Mouse (Mus musculus) forebrain, embryonic 14.5 days (tissue): ENCODE data around the gene Tctex1d2. TPM values are rescaled to one million over a fixed set of nuclear protein-coding genes. Genes with fewer than 3 reads are reported as not detected.
"Not testable (repeated sequence)": the region's sequence is repeated elsewhere in the genome, so short reads cannot be mapped to it uniquely, and the experiment has no call there.

Experiments used
- ATAC-seq: fragments of 200-750 bp; cut with Nextera tagmentation; 2 replicates; pipeline ENCODE4 v1.8.0; 2017; ENCODE audit warnings: mild to moderate bottlenecking, moderate library complexity
- DNase-seq: peaks from one replicate; pipeline ENCODE4 v3.0.0-alpha.2; 2015; ENCODE audit warnings: low spot score
- H3K27ac ChIP-seq: fragments of 300-500 bp; sonication (generic); 2 replicates; pipeline ENCODE4 v1.5.1; 2014; ENCODE audit warnings: low read depth, mild to moderate bottlenecking, control low read depth, low read length, moderate library complexity
- H3K27me3 ChIP-seq: fragments of 300-500 bp; sonication (generic); replicated peaks from 2 replicates; pipeline ENCODE4 v1.6.1; 2014; ENCODE audit warnings: low read length, control low read depth, mixed read lengths; ENCODE audit not compliant: control insufficient read depth, insufficient read depth
- H3K36me3 ChIP-seq: fragments of 300-500 bp; sonication (generic); 2 replicates; pipeline ENCODE4 v1.6.1; 2014; ENCODE audit warnings: low read length, control low read depth; ENCODE audit not compliant: control insufficient read depth, insufficient read depth
- H3K4me1 ChIP-seq: fragments of 300-500 bp; sonication (generic); 2 replicates; pipeline ENCODE4 v1.6.1; 2014; ENCODE audit warnings: antibody characterized with exemption, low read length, control low read depth; ENCODE audit not compliant: control insufficient read depth, insufficient read depth
- H3K4me2 ChIP-seq: fragments of 300-500 bp; sonication (generic); 2 replicates; pipeline ENCODE4 v1.6.1; 2014; ENCODE audit warnings: mild to moderate bottlenecking, control low read depth, low read length
- H3K4me3 ChIP-seq: fragments of 300-500 bp; sonication (generic); 2 replicates; pipeline ENCODE4 v1.5.1; 2014; ENCODE audit warnings: low read depth, low read length, control low read depth
- H3K9ac ChIP-seq: fragments of 300-500 bp; sonication (generic); 2 replicates; pipeline ENCODE4 v1.6.1; 2014; ENCODE audit warnings: mild to moderate bottlenecking, low read length, control low read depth, moderate library complexity
- H3K9me3 ChIP-seq: fragments of 300-500 bp; sonication (generic); replicated peaks from 2 replicates; pipeline ENCODE4 v1.6.1; 2016; ENCODE audit warnings: low read length, control low read depth, mixed read lengths; ENCODE audit not compliant: control insufficient read depth
- WGBS: fragments of 180-500 bp; shearing (Covaris S2); extraction: QIAGEN DNeasy Blood & Tissue Kit; methylation state at CpG from one replicate; pipeline ENCODE4 v1.1.7; 2014; 5-methylcytosine and 5-hydroxymethylcytosine counted together
- polyA plus RNA-seq: library from polyadenylated mRNA; unstranded; fragments of >200 nt; fragmentation: Nextera tagmentation; extraction: Ambion mirVana; gene quantifications from 2 replicates; pipeline ENCODE4 v1.2.1, GENCODE M21; 2014

Tctex1d2 gene
- polyA plus RNA-seq, 1 experiment from 2014 or later: 42.6 TPM

DNA sequence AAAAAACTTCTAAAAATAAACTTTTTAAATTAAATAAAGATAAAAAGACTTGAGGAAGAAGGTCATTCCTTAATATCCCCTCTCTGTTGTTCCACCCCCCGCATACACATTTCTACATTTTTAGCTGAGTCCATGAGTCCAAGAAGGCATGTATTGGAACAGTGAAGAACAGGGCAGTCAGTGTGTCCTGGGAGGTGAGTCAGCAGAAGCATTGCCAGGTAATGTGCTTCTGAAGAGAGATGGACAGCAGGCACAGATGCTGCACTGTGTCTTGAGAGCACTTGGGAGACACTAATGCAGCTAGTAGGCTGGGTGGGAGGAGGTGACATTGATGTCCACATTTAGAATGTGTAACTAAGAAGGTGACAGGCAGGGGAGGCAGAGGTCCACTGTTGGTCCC lies 17.8 kb downstream of the Tctex1d2 start:
- WGBS: 100% methylated on average over 1 of the region's 1 CpGs
- Histone ChIP-seq H3K27me3 (no peaks in the 10 kb centered on the region), H3K4me1 (no peaks in the 10 kb centered on the region), H3K27ac (no peak overlapping the region), H3K4me2 (no peak overlapping the region), H3K4me3 (no peak overlapping the region), H3K9ac (no peak overlapping the region), H3K36me3 (no peaks in the 10 kb centered on the region), H3K9me3 (no peaks in the 10 kb centered on the region)
- ATAC-seq: no peak
- no peak for DNase-seq

DNA sequence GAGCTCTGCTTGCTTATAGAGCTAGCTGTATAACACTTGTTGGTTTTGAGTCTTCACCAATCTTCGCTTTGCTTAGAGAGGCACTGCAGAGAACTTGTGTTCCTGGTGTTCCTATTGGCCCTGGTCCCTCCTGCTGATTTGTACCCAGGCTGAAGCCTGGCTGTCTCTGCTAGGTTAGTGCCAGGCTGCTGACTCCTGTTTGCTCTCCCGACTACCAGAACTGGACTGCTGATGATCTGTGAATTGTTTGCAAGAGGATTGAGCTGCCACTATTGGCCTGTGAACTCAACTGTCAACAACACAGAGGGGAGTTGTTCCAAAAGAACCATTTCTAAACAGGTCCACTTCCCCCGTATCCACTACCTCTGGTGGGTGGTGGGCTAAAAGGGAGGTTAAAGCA lies 21.9 kb downstream of the Tctex1d2 start:
- 93% methylated on average over 3 of the region's 3 CpGs for WGBS
- no peak overlapping the region for H3K4me2 ChIP-seq
- H3K27ac ChIP-seq: no peak overlapping the region
- no peaks in the 10 kb centered on the region for H3K4me1 ChIP-seq
- H3K9me3 ChIP-seq: no peaks in the 10 kb centered on the region
- H3K4me3 ChIP-seq: no peak overlapping the region
- H3K9ac ChIP-seq: no peak overlapping the region
- no peaks in the 10 kb centered on the region for H3K27me3 ChIP-seq
- no peak for DNase-seq
- no peak for ATAC-seq
- no peaks in the 10 kb centered on the region for H3K36me3 ChIP-seq

DNA sequence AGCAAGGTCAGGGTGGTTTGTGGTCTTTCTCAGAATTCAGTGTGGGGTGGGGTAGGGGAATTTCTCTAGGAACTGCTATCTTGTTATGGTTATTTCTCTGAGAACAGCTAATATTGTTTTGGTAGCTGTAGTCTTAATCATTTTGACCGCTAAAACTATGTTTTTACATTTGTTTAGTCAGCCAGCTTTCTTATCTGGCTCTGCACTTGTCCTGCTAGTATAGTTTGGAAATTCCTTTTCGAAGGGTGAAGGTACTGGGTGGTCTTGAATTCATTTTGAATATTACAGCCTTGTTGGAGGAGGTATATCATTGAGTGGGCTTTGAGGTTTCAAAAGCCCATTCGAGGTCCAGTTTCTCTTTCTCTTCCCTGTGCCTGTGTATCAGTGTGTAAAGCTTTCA lies 25.1 kb downstream of the Tctex1d2 start:
- DNase-seq, H3K9ac ChIP-seq, ATAC-seq, H3K27ac ChIP-seq, H3K4me1 ChIP-seq, H3K27me3 ChIP-seq, H3K9me3 ChIP-seq, H3K4me2 ChIP-seq, H3K4me3 ChIP-seq, H3K36me3 ChIP-seq: not testable (repeated sequence)
- 91% methylated on average over 3 of the region's 3 CpGs for WGBS

DNA sequence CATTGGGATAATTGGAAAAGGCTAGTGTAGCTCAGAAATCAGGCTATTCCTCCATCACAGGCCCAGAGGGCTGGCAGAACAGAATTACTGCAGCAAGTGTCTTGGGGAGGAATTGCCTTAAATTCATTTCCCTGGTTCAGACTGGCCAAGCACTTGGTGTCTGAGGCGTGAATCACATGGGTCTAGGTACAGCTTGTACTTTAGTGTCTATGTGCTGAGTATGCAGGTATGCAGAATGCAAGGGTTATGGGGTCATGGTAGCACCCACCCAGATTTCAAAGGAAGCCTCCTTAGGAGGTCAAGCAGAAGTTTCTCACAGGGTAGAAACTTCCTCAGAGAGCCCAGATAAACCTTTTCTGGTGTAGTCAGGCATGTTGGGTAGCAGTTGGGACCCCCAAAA lies 26.1 kb downstream of the Tctex1d2 start:
- Histone ChIP-seq H3K4me3 (no peak overlapping the region), H3K4me2 (no peak overlapping the region), H3K9me3 (no peaks in the 10 kb centered on the region), H3K9ac (no peak overlapping the region), H3K27ac (no peak overlapping the region), H3K27me3 (no peaks in the 10 kb centered on the region), H3K4me1 (no peaks in the 10 kb centered on the region), H3K36me3 (no peaks in the 10 kb centered on the region)
- 93% methylated on average over 1 of the region's 1 CpGs for WGBS
- DNase-seq (no peak), ATAC-seq (no peak)

DNA sequence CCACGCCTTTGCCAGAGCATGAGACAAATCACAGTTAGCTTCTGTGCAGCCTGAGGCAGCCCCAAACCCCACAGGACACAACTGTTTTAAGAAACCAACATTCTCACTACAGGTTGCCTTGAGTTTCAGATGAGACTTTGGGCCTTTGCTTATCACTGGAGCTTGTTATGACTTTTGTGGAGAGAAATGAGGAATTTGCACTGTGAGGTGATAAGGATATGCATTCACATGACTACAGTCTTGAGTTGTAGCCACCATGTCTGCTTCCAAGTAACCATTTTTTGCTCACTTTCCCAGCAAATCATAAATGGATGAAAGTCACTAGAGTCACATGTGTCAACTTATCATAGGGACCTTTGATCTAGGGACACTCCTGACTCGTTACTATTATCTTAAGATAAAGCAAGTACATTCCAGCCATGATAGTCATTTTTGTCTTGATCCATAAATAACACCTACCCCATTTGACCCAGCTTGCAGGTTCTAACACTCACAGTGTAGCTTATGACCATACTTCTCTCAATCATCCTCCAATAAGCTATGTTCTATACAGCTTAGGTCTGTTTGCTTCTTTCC lies 27.1 kb downstream of the Tctex1d2 start:
- ATAC-seq (no peak), DNase-seq (no peak)
- no peak overlapping the region for H3K4me3 ChIP-seq
- H3K4me1 ChIP-seq: no peaks in the 10 kb centered on the region
- H3K4me2 ChIP-seq: no peak overlapping the region
- peaks cover 1% of the 10 kb centered on the region; the same call in 1 of the 2 replicates for H3K36me3 ChIP-seq
- H3K9me3 ChIP-seq: no peaks in the 10 kb centered on the region
- no peak overlapping the region for H3K27ac ChIP-seq
- no peaks in the 10 kb centered on the region for H3K27me3 ChIP-seq
- WGBS: 85% methylated on average over 2 of the region's 2 CpGs
- no peak overlapping the region for H3K9ac ChIP-seq

DNA sequence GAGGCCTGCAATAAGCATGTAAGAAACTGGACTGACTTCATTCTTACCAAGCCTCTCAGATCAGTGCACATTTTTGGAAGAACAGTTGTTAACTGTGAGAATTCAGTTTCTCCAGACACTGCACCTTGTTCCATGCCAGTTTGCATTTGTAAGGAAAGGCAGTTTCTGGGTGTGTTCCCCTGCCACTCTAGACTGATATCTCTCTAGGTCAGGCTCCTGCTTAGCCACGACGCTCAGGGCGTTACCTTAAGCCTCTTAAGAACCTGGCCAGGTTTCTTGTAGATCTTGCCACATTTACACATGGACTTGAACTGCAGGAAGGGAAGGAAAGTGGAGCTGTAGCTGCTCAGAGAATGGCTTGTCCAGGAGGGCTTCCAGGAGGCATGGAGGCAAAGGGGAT lies 30.2 kb downstream of the Tctex1d2 start:
- 90% methylated on average over 3 of the region's 3 CpGs for WGBS
- H3K4me3 ChIP-seq: no peak overlapping the region

DNA sequence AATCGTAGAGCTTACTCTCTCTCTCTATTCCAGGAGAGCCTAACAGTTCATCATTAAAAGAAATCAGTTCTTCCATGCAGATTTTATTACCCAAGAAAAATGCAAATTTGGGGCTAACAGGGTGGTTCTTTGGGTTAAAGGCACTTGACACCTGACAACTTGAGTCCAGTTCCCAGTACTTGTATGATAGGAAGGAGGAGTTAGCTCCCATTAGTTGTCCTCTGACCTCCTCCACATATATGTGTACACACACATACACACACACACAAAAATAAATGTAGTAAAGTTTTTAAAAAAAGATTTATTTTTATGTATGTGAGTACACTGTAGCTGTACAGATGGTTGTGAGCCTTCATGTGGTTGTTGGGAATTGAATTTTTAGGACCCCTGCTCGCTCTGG lies 30.6 kb downstream of the Tctex1d2 start:
- no peak overlapping the region for H3K9ac ChIP-seq
- no peaks in the 10 kb centered on the region for H3K9me3 ChIP-seq
- no peak overlapping the region for H3K4me3 ChIP-seq
- no peaks in the 10 kb centered on the region for H3K27me3 ChIP-seq
- WGBS: 96% methylated on average over 2 of the region's 2 CpGs
- DNase-seq: no peak
- no peaks in the 10 kb centered on the region for H3K4me1 ChIP-seq
- H3K4me2 ChIP-seq: no peak overlapping the region
- peaks cover 19% of the 10 kb centered on the region for H3K36me3 ChIP-seq
- H3K27ac ChIP-seq: no peak overlapping the region
- ATAC-seq: no peak

More for the DNA sequence above, 30.2 kb downstream of the Tctex1d2 start:
- DNase-seq (no peak), ATAC-seq (no peak)
- Histone ChIP-seq H3K36me3 (peaks cover 19% of the 10 kb centered on the region), H3K27ac (no peak overlapping the region), H3K27me3 (no peaks in the 10 kb centered on the region), H3K4me2 (no peak overlapping the region), H3K9me3 (no peaks in the 10 kb centered on the region), H3K4me1 (no peaks in the 10 kb centered on the region), H3K9ac (no peak overlapping the region)

DNA sequence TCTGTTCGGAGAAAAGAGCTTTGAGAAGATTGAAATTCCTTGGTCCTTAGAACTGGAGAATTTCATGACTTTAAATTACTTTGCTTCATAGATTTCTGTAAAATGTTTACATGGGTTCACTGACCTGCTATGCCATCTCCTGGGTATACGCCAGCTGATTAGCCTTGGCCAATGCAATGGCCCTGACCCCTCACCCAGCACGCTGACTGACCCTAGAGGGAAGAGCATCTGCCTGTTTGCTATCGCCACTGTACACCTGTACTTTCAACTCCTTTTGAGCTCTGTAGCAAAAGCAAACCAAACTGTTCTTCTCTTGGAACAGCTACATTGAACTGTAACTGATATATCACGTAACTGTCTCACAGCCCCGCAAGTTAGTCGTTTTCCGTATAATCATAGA lies 33.6 kb downstream of the Tctex1d2 start:
- H3K4me1 ChIP-seq: no peaks in the 10 kb centered on the region
- no peak overlapping the region for H3K4me2 ChIP-seq
- WGBS: 96% methylated on average over 8 of the region's 8 CpGs
- peaks cover 31% of the 10 kb centered on the region for H3K36me3 ChIP-seq
- no peak overlapping the region for H3K9ac ChIP-seq
- H3K27me3 ChIP-seq: no peaks in the 10 kb centered on the region
- ATAC-seq: no peak
- H3K27ac ChIP-seq: no peak overlapping the region
- H3K4me3 ChIP-seq: no peak overlapping the region
- no peaks in the 10 kb centered on the region for H3K9me3 ChIP-seq
- DNase-seq: no peak

DNA sequence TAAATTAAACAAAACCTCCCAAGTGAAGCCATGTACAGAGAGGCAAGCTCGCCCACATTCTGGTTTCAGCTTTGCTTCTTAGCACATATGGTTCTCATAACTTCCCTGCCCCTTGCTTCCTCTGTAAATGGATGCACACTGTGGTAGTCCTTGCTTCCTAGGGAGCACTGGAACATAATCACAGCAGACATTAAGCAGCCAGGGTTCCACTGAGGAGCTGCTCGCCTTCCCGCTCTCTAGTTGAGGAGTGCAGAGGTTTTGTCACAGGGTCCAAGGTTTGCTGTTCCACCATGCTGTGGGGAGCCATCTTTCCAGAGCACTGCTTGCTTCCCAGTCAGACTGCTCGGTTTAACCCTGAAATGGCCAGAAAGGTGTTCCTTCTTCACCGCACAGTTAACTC lies 35.1 kb downstream of the Tctex1d2 start:
- H3K4me2 ChIP-seq: no peak overlapping the region
- H3K4me1 ChIP-seq: no peaks in the 10 kb centered on the region
- no peaks in the 10 kb centered on the region for H3K27me3 ChIP-seq
- H3K36me3 ChIP-seq: peaks cover 31% of the 10 kb centered on the region
- H3K27ac ChIP-seq: no peak overlapping the region
- H3K9me3 ChIP-seq: no peaks in the 10 kb centered on the region
- DNase-seq: no peak
- no peak overlapping the region for H3K9ac ChIP-seq
- ATAC-seq: no peak
- H3K4me3 ChIP-seq: no peak overlapping the region
- WGBS: 91% methylated on average over 5 of the region's 5 CpGs
